Mouse (Mus musculus) neural tube, embryonic 10.5 days (tissue): ENCODE measurements around the gene Tnnt1.
A peak's percentile ranks its signal among the peaks of the same experiment; 100 is the strongest.
"Not testable (repeated sequence)": the region's sequence is repeated elsewhere in the genome, so short reads cannot be mapped to it uniquely, and the experiment has no call there.

ENCODE experiments used
- DNase-seq: peaks from one replicate; pipeline ENCODE4 v3.0.0-alpha.2; 2017; ENCODE audit warnings: low spot score; ENCODE audit errors: extremely low spot score

Gene Tnnt1

GRCm38 (mm10) chr7:4516332-4517050, at the start of gene Tnnt1:
TSS of gene Tnnt1 (minus strand) at chr7:4516382.
- DNase-seq: no peak

GRCm38 (mm10) chr7:4562660-4563059, 46.5 kb upstream of the Tnnt1 start:
- DNase-seq: no peak

GRCm38 (mm10) chr7:4557167-4557560, 41.0 kb upstream of the Tnnt1 start:
- DNase-seq: no peak

- DNase-seq: peak; percentile 79
Observed at GRCm38 (mm10) chr7:4556256-4557166, 40.3 kb upstream of the Tnnt1 start.

- DNase-seq: no peak
Observed at GRCm38 (mm10) chr7:4547221-4547641, 31.0 kb upstream of the Tnnt1 start, which contains the start of gene Syt5. TSS of gene Syt5 (minus strand) at chr7:4547541.

GRCm38 (mm10) chr7:4546591-4547131, 30.5 kb upstream of the Tnnt1 start:
- DNase-seq: peak; percentile 88

- no peak for DNase-seq
Observed at GRCm38 (mm10) chr7:4546050-4546449, 29.9 kb upstream of the Tnnt1 start.

- DNase-seq: no peak
Observed at GRCm38 (mm10) chr7:4542013-4542412, 25.8 kb upstream of the Tnnt1 start.

- DNase-seq: no peak
Observed at GRCm38 (mm10) chr7:4541344-4541743, 25.2 kb upstream of the Tnnt1 start.

- DNase-seq: no peak
Observed at GRCm38 (mm10) chr7:4539019-4539418, 22.8 kb upstream of the Tnnt1 start.

- DNase-seq: no peak
Observed at GRCm38 (mm10) chr7:4537181-4537580, 21.0 kb upstream of the Tnnt1 start.

GRCm38 (mm10) chr7:4536369-4536768, 20.2 kb upstream of the Tnnt1 start:
- DNase-seq: no peak

- peak; percentile 87 for DNase-seq
Observed at GRCm38 (mm10) chr7:4532005-4532729, 16.0 kb upstream of the Tnnt1 start, which contains the start of gene Dnaaf3. TSS of gene Dnaaf3 (minus strand) at chr7:4532453.

GRCm38 (mm10) chr7:4530166-4530565, 14.0 kb upstream of the Tnnt1 start:
- not testable (repeated sequence) for DNase-seq

- DNase-seq: no peak
Observed at GRCm38 (mm10) chr7:4527302-4527689, 11.1 kb upstream of the Tnnt1 start.

- peak; percentile 86 for DNase-seq
Observed at GRCm38 (mm10) chr7:4526341-4527301, 10.4 kb upstream of the Tnnt1 start.

GRCm38 (mm10) chr7:4524212-4524922, 8.2 kb upstream of the Tnnt1 start, which contains the start of gene Tnni3:
TSS of gene Tnni3 (minus strand) at chr7:4524229.
- peak; percentile 68 for DNase-seq

GRCm38 (mm10) chr7:4523205-4524130, 7.3 kb upstream of the Tnnt1 start:
- DNase-seq: no peak
